Mouse (Mus musculus) intestine, embryonic 16.5 days (tissue): Measurements from ENCODE around the gene Gm6880. TPM values are rescaled to one million over a fixed set of nuclear protein-coding genes. Genes with fewer than 3 reads are reported as not detected.
"Not testable (repeated sequence)": the region's sequence is repeated elsewhere in the genome, so short reads cannot be mapped to it uniquely, and the experiment has no call there.

Experiments used
- ATAC-seq: fragments of 200-750 bp; cut with Nextera tagmentation; 2 replicates; pipeline ENCODE4 v1.8.0; 2017; ENCODE audit warnings: moderate TSS enrichment, moderate library complexity
- H3K27ac ChIP-seq: fragments of 300-500 bp; sonication (generic); 2 replicates; pipeline ENCODE4 v1.5.1; 2014; ENCODE audit warnings: mild to moderate bottlenecking, low read length
- H3K27me3 ChIP-seq: fragments of 300-500 bp; sonication (generic); replicated peaks from 2 replicates; pipeline ENCODE4 v1.6.1; 2014; ENCODE audit warnings: low read length, control low read depth, mixed read lengths; ENCODE audit not compliant: control insufficient read depth, insufficient read depth
- H3K36me3 ChIP-seq: fragments of 300-500 bp; sonication (generic); 2 replicates; pipeline ENCODE4 v1.6.1; 2014; ENCODE audit warnings: low read length, control low read depth; ENCODE audit not compliant: control insufficient read depth, insufficient read depth
- H3K4me1 ChIP-seq: fragments of 300-500 bp; sonication (generic); 2 replicates; pipeline ENCODE4 v1.6.1; 2014; ENCODE audit warnings: low read length, control low read depth, mixed read lengths; ENCODE audit not compliant: control insufficient read depth, insufficient read depth
- H3K4me2 ChIP-seq: fragments of 300-500 bp; sonication (generic); 2 replicates; pipeline ENCODE4 v1.6.1; 2014; ENCODE audit warnings: low read depth, low read length, control low read depth
- H3K4me3 ChIP-seq: fragments of 300-500 bp; sonication (generic); 2 replicates; pipeline ENCODE4 v1.5.1; 2014; ENCODE audit warnings: mild to moderate bottlenecking, low read length
- H3K9ac ChIP-seq: fragments of 300-500 bp; sonication (generic); 2 replicates; pipeline ENCODE4 v1.6.1; 2014; ENCODE audit warnings: low read depth, low read length
- H3K9me3 ChIP-seq: fragments of 300-500 bp; sonication (generic); 2 replicates; pipeline ENCODE4 v1.6.1; 2016; ENCODE audit warnings: low read length, control low read depth; ENCODE audit not compliant: control insufficient read depth
- WGBS: fragments of 180-500 bp; shearing (Covaris S2); extraction: QIAGEN DNeasy Blood & Tissue Kit; methylation state at CpG from one replicate; pipeline ENCODE4 v1.1.7; 2014; 5-methylcytosine and 5-hydroxymethylcytosine counted together
- polyA plus RNA-seq: library from polyadenylated mRNA; unstranded; fragments of >200 nt; fragmentation: Nextera tagmentation; extraction: Ambion mirVana; gene quantifications from 2 replicates; pipeline ENCODE4 v1.2.1, GENCODE M21; 2015

The Gm6880 gene
- not detected in 2 replicates for polyA plus RNA-seq

DNA sequence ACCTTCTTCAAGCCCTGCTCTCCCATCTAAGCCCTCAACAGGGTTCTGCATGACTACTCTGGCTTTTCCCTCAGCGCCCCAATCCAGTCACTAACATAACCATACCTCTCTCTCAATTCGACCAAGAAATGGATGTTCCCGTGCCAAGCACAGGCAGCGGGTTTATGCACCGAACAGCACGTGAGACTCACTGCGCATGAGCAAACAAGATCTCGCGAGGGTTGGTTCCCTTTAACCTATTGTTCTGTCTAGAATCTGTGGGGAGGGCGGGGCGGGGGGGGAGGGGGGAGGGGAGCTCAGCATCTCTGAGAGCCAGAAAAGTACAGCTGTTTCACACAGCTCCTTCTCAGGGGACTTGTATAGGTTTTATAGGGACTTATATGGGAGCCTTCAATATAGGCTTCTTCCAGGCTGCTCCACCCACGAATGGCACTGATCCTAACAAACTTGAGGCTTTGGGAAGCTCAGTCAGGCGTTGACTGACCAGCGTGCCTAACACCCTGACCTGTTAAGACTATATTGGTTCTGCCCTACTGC, at the start of gene Gm6880:
Gene Gm6880 (minus strand): TSS at position 51 of the 537 bp plus-strand sequence.
- H3K4me2 ChIP-seq, H3K27me3 ChIP-seq, H3K9me3 ChIP-seq, H3K36me3 ChIP-seq, H3K4me3 ChIP-seq, H3K9ac ChIP-seq, H3K27ac ChIP-seq, H3K4me1 ChIP-seq, ATAC-seq: not testable (repeated sequence)
- 77% methylated on average over 12 of the region's 14 CpGs for WGBS

DNA sequence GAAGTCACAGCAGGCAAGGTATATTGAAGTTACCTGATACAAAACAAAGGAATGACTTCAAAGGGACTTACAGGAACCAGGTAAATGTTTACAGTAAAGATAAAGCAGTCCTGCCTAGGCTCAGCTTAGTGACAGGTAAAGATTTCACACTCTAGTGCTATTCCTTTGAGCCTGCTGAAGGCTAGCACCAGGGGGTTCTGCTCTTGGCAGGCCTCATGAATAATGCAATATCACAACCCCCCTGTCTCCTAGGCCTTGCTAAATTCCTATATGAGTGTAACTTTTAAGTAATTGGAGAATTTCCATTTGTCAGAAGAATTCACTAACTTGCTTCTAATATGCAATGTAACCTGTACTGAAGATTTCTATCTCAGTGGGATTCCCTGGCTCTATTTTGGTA, 36.3 kb upstream of the Gm6880 start:
- not testable (repeated sequence) for H3K4me3 ChIP-seq, H3K4me2 ChIP-seq, ATAC-seq, H3K9me3 ChIP-seq, H3K36me3 ChIP-seq, H3K27ac ChIP-seq, H3K9ac ChIP-seq, H3K27me3 ChIP-seq, H3K4me1 ChIP-seq

DNA sequence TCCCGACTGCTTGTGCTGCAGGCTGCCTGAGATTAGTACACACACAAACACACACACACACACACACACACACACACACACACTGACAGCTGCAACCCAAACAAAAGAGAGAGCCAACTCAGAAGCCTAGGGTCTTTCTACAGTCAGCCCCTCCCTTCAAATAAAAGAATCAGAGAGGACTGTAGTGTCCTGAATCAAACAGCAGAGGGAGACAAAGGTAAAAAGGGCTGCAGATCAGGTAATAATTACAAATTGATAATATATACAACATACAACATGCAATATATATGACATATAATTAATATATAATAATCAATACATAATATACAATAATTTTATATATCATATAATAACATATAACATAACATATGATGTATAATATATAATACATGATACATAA, 15.9 kb upstream of the Gm6880 start:
- Histone ChIP-seq H3K4me1 (no peaks in the 10 kb centered on the region), H3K27ac (no peak overlapping the region), H3K27me3 (no peaks in the 10 kb centered on the region), H3K4me3 (no peak overlapping the region), H3K4me2 (no peak overlapping the region), H3K9ac (no peak overlapping the region), H3K9me3 (no peaks in the 10 kb centered on the region), H3K36me3 (no peaks in the 10 kb centered on the region)
- ATAC-seq, result no peak
- WGBS, result 75% methylated on average over 1 of the region's 1 CpGs

DNA sequence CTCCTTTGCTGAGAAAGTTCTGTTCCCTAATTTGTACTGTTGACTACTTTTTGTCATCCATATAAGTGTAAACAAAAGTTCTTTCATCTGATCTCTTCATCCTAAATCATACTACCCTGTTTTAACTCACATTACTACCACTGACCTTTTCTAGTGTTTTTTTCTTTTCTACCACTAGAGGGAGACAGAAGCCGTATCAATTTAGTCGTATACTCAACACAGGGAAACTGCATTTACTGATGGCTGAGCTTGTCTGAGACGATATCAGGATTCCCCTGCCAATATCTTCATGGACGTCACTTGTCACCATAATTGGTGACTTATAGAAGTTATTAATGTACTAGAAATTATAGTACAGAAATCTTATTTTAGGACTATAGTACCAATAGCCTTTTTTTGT, 28.4 kb downstream of the Gm6880 start:
- H3K4me2 ChIP-seq, result no peak overlapping the region
- no peaks in the 10 kb centered on the region for H3K36me3 ChIP-seq
- H3K4me1 ChIP-seq, result no peaks in the 10 kb centered on the region
- 12% methylated on average over 4 of the region's 4 CpGs for WGBS
- ATAC-seq, result 0 out of 2 replicates have a peak, but pooled peaks have one; percentile 58
- no peak overlapping the region for H3K4me3 ChIP-seq
- no peaks in the 10 kb centered on the region for H3K9me3 ChIP-seq
- H3K9ac ChIP-seq, result no peak overlapping the region
- H3K27me3 ChIP-seq, result no peaks in the 10 kb centered on the region
- H3K27ac ChIP-seq, result no peak overlapping the region

DNA sequence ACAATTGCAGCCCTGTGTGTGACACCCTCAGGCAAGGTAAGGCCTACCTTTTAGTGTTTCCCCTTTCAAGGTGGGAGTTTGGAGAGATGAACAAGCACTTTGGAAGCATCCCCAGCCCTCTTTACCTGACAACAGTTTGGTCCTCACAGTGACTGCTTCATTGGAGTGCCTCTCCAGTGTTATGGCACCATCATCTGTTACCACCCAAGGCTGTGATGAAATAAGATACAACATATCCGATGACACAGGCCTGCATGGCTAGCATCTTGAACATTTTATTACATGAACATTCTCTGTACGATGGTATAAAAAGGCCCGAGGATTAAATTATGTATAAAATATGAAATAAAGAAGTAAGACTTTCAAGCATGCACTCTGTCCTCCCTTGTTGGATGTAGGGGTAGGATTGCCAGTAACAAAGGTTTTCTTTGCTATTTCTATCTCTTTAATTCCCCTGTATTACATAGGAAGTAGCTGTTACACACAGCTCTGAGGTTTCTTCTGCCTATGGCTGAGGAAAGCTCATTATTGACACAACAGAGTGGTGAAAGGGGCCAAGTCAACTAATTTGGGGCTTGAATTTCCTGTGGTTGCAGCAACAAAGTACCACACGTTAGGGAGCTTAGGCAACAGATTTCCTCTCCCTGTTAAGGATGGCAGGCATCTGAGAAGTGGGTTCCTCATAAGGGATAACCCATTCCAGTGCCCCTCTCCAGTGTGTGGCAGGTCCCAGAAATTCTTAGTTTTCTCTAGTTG, 29.9 kb downstream of the Gm6880 start:
- H3K36me3 ChIP-seq, result no peaks in the 10 kb centered on the region
- no peak overlapping the region for H3K4me2 ChIP-seq
- H3K4me3 ChIP-seq, result no peak overlapping the region
- 82% methylated on average over 4 of the region's 4 CpGs for WGBS
- H3K27ac ChIP-seq, result no peak overlapping the region
- no peak overlapping the region for H3K9ac ChIP-seq
- no peaks in the 10 kb centered on the region for H3K4me1 ChIP-seq
- H3K27me3 ChIP-seq, result no peaks in the 10 kb centered on the region
- ATAC-seq, result no peak
- no peaks in the 10 kb centered on the region for H3K9me3 ChIP-seq

Other genes with a start within 250 kb of the Gm6880 start
- 240 and 269 TPM in 2 replicates for gene Flna, start 231.6 kb downstream of the Gm6880 start, polyA plus RNA-seq
- 18.3 and 22.5 TPM in 2 replicates for gene Emd, start 226.7 kb downstream of the Gm6880 start, polyA plus RNA-seq
- gene Rpl10, start 210.6 kb downstream of the Gm6880 start, polyA plus RNA-seq, result 822 and 863 TPM in 2 replicates
- gene Taz, start 199.5 kb downstream of the Gm6880 start, polyA plus RNA-seq, result 85.3 and 91.1 TPM in 2 replicates
- 12.4 and 14.5 TPM in 2 replicates for gene Dnase1l1, start 199.1 kb downstream of the Gm6880 start, polyA plus RNA-seq
- 142 and 144 TPM in 2 replicates for gene Atp6ap1, start 184.3 kb downstream of the Gm6880 start, polyA plus RNA-seq
- 152 and 172 TPM in 2 replicates for gene Gdi1, start 176.4 kb downstream of the Gm6880 start, polyA plus RNA-seq
- gene Fam50a, start 168.4 kb downstream of the Gm6880 start, polyA plus RNA-seq, result 67.5 and 69.8 TPM in 2 replicates
- 5.8 and 6.2 TPM in 2 replicates for gene Plxna3, start 152.3 kb downstream of the Gm6880 start, polyA plus RNA-seq
- gene Lage3, start 127.8 kb downstream of the Gm6880 start, polyA plus RNA-seq, result 81.3 and 84.4 TPM in 2 replicates
- 65.4 and 67.7 TPM in 2 replicates for gene Ubl4a, start 108.2 kb downstream of the Gm6880 start, polyA plus RNA-seq
- 16.9 and 17.6 TPM in 2 replicates for gene Slc10a3, start 108.0 kb downstream of the Gm6880 start, polyA plus RNA-seq
- 30.6 and 34.6 TPM in 2 replicates for gene Fam3a, start 88.1 kb downstream of the Gm6880 start, polyA plus RNA-seq
- 20.8 and 21.6 TPM in 2 replicates for gene Ikbkg, start 88.1 kb downstream of the Gm6880 start, polyA plus RNA-seq
- 41.3 and 46.1 TPM in 2 replicates for gene G6pdx, start 52.2 kb downstream of the Gm6880 start, polyA plus RNA-seq
- gene Olfr1326-ps1, start 93.5 kb upstream of the Gm6880 start, polyA plus RNA-seq, result not detected in 2 replicates
- not detected in 2 replicates for gene Olfr1325, start 111.3 kb upstream of the Gm6880 start, polyA plus RNA-seq
- not detected in 2 replicates for gene Gm5640, start 164.2 kb upstream of the Gm6880 start, polyA plus RNA-seq